Mouse (Mus musculus): ENCODE results near the gene Stim2.

DNA sequence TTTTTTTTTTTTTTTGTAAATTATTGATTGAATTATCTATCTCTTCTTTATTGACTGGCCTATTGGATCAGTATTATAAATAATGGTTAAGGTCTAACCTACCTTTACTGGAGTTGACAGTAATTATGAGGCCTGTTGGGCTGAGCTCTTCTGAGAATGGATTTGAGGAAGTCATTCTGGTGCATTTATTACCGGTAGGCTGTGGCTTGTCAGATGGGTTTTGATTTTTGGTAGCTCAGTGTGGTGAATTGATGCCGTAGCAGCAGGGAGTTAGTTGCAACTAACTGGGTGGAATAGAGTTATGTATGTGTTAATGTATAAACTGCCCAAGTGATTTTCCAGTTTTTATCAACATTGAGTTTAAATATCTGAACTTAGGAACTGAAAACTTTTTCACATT, 72.2 kb downstream of the Stim2 start:
- TF ChIP-seq MYOD1 (IDR thresholded peaks at IDR 0.05; ENCODE audit: control insufficient read depth in 1 of 3, insufficient read length in 2 of 3, low read depth in 2 of 3): no peak
- TF ChIP-seq POLR2A (IDR thresholded peaks at IDR 0.05; ENCODE audit: insufficient read length, low read depth): no peak

Data from myocyte (in vitro differentiated cells).